Mouse (Mus musculus) thymus, adult 2 months (tissue): ENCODE measurements around the gene Sox11.

Source experiments
- CTCF ChIP-seq: fragments of 200-500 bp; IDR thresholded peaks from 2 replicates; pipeline ENCODE4 v1.5.1; 2012; ENCODE audit warnings: mild to moderate bottlenecking, control low read depth, low read length, moderate library complexity, borderline replicate concordance; ENCODE audit not compliant: control insufficient read depth, poor library complexity, insufficient read depth; ENCODE audit errors: extremely low read depth
- POLR2A ChIP-seq: fragments of 200-500 bp; IDR thresholded peaks from 2 replicates; pipeline ENCODE4 v1.6.1; 2012; ENCODE audit warnings: mild to moderate bottlenecking, low read length, control low read depth, moderate library complexity; ENCODE audit not compliant: control insufficient read depth, poor library complexity, insufficient read depth; ENCODE audit errors: extremely low read depth

DNA sequence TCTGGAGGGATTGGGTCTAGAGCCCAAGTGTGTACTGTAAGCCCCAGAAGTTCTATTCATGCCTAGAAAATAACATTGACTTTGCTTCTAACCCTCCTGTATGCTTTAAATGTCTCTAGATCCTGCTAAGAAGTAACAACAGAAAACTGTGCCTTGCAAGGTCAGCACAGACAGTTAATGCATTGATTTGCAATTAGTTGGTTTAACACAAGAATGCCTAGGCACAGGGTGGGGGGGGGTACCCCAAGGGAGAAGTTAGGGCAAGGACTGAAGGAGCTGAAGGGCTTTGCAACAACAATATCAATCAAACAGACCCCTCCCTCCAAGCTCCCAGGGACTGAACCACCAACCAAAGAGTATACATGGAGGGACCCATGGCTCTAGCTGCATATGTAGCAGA lies 47.1 kb upstream of the Sox11 start:
- TF ChIP-seq POLR2A, result no peak
- no peak for TF ChIP-seq CTCF
